ENCODE assay signal across 8 mouse cellular contexts in genomic region chr11:59965227-59966101, GRCm38 (mm10). TPM values are rescaled to one million over a fixed set of nuclear protein-coding genes. Genes with fewer than 3 reads are reported as not detected.
DNase-seq lines count a peak whose midpoint lies in the region; ATAC-seq lines count a peak whose summit lies in the region.

No protein-coding gene starts in this region.

- H3K4me1 ChIP-seq in intestine, embryonic 14.5 days (replicated peaks; ENCODE audit: control insufficient read depth, insufficient read depth, low read length) = peaks cover 14% of the 10 kb centered on the region
- peaks cover 86% of the 10 kb centered on the region for H3K4me1 ChIP-seq in megakaryocyte, embryonic 14.5 days

- peak overlapping the region; percentile 97 for H3K4me2 ChIP-seq in intestine, embryonic 14.5 days (ENCODE audit: low read length)

- no peaks in the 10 kb centered on the region for H3K9me3 ChIP-seq in intestine, embryonic 14.5 days (ENCODE audit: control insufficient read depth, low read length)
- H3K9me3 ChIP-seq in megakaryocyte, embryonic 14.5 days = no peaks in the 10 kb centered on the region

- peaks cover 16% of the 10 kb centered on the region for H3K27me3 ChIP-seq in intestine, embryonic 14.5 days (replicated peaks; ENCODE audit: control insufficient read depth, insufficient read depth, low read length)
- peaks cover 5% of the 10 kb centered on the region for H3K27me3 ChIP-seq in megakaryocyte, embryonic 14.5 days (replicated peaks)

- H3K27ac ChIP-seq in intestine, embryonic 14.5 days (ENCODE audit: low read depth) = peak overlapping the region; percentile 70

- DNase-seq in adipocyte (ENCODE audit: low spot score) = peak; percentile 65
- peak; percentile 89 for DNase-seq in embryo, embryonic 10.5 days (ENCODE audit: low spot score)
- DNase-seq in gastrocnemius, postnatal 25 days = peak; percentile 56
- DNase-seq in intestine, embryonic 14.5 days (ENCODE audit: low spot score) = peak; percentile 94
- peak; percentile 51 to 78 for DNase-seq in left cerebral cortex, postnatal 10 days (ENCODE audit: extremely low spot score in 1 of 2, low spot score in 2 of 2)
- DNase-seq in right cerebral cortex, adult 2 months (ENCODE audit: low spot score in 2 of 2) = peak; percentile 83 to 90
- DNase-seq in urinary bladder, postnatal 36 days (ENCODE audit: low spot score in 2 of 2) = peak; percentile 79 to 82

- peak overlapping the region; percentile 48 for H3K9ac ChIP-seq in intestine, embryonic 14.5 days (ENCODE audit: low read length)

- peak; percentile 69 for ATAC-seq in intestine, embryonic 14.5 days (replicated peaks; ENCODE audit: low FRiP score, low TSS enrichment, low read depth)

- intact Hi-C loops in left cerebral cortex, postnatal 10 days (cut with DNase I) = loop anchor here (2.0 to 5.0 kb wide), 3 partner anchors 61 to 112 kb away; no protein-coding TSS in a partner anchor

- peak overlapping the region; percentile 46 for H3K4me3 ChIP-seq in intestine, embryonic 14.5 days (ENCODE audit: low read depth, low read length)
- peak overlapping the region; percentile 97 for H3K4me3 ChIP-seq in megakaryocyte, embryonic 14.5 days (replicated peaks)

- WGBS in intestine, embryonic 14.5 days = 10% methylated on average over 25 of the region's 25 CpGs

- H3K36me3 ChIP-seq in intestine, embryonic 14.5 days (ENCODE audit: control insufficient read depth, insufficient read depth, low read length) = peaks cover 24% of the 10 kb centered on the region
- H3K36me3 ChIP-seq in megakaryocyte, embryonic 14.5 days (replicated peaks; ENCODE audit: low read length) = peaks cover 35% of the 10 kb centered on the region

RNA-seq across cellular contexts. Expression of gene Rasd1, which starts 0.7 kb away (rescaled TPM):
- 1 to 10 TPM in 1 of 2 experiments, under 1 TPM in 1; 0.56 to 3.6 TPM for total RNA-seq in gastrocnemius, postnatal 25 days (2021)
- polyA plus RNA-seq in intestine, embryonic 14.5 days (2014; fragmentation: Nextera tagmentation; extraction: Ambion mirVana) = 1.4 and 2.0 TPM in 2 replicates
- total RNA-seq in left cerebral cortex, postnatal 10 days (2021) = 1 to 10 TPM; 2.4 to 4.6 TPM
- 6.4 and 17.3 TPM in 2 replicates for polyA plus RNA-seq in megakaryocyte, embryonic 14.5 days (2012; ENCODE audit: insufficient read depth, low replicate concordance)

RNA-seq across cellular contexts. Expression of gene Med9, which starts 17.5 kb away (rescaled TPM):
- total RNA-seq in gastrocnemius, postnatal 25 days (2021) = 10 to 100 TPM; 15.6 to 16.0 TPM
- 41.0 and 41.5 TPM in 2 replicates for polyA plus RNA-seq in intestine, embryonic 14.5 days (2014; fragmentation: Nextera tagmentation; extraction: Ambion mirVana)
- 10 to 100 TPM; 29.3 to 29.9 TPM for total RNA-seq in left cerebral cortex, postnatal 10 days (2021)
- 62.8 and 76.8 TPM in 2 replicates for polyA plus RNA-seq in megakaryocyte, embryonic 14.5 days (2012; ENCODE audit: insufficient read depth, low replicate concordance)

Comparison
In these comparisons a context has a peak if more than half of its experiments do, and no peak if none do; other contexts are left out.
1. Peak in every context shown above with its lines: DNase-seq, ATAC-seq, H3K4me3 ChIP-seq and H3K27ac ChIP-seq.